Mouse (Mus musculus): ENCODE measurements around the gene Armh3.

The Armh3 gene

GRCm38 (mm10) chr19:45984379-45984778 is 13.9 kb downstream of the Armh3 start:
- DNase-seq: no peak

GRCm38 (mm10) chr19:45960770-45961169 is 37.5 kb downstream of the Armh3 start:
- no peak for DNase-seq

- no peak for DNase-seq
Observed at GRCm38 (mm10) chr19:45956736-45957135, 41.6 kb downstream of the Armh3 start.

- no peak for DNase-seq
Observed at GRCm38 (mm10) chr19:45953286-45953685, 45.0 kb downstream of the Armh3 start.

GRCm38 (mm10) chr19:45949236-45949635 is 49.1 kb downstream of the Armh3 start:
- DNase-seq: no peak

- no peak for DNase-seq
Observed at GRCm38 (mm10) chr19:45947764-45948163, 50.5 kb downstream of the Armh3 start.

- no peak for DNase-seq
Observed at GRCm38 (mm10) chr19:45947286-45947685, 51.0 kb downstream of the Armh3 start.

- no peak for DNase-seq
Observed at GRCm38 (mm10) chr19:45946541-45946940, 51.7 kb downstream of the Armh3 start.

- no peak for DNase-seq
Observed at GRCm38 (mm10) chr19:45945986-45946385, 52.3 kb downstream of the Armh3 start.

- DNase-seq: no peak
Observed at GRCm38 (mm10) chr19:45943758-45944157, 54.5 kb downstream of the Armh3 start.

GRCm38 (mm10) chr19:45938064-45938463 is 60.2 kb downstream of the Armh3 start:
- DNase-seq: no peak

GRCm38 (mm10) chr19:45937530-45937929 is 60.8 kb downstream of the Armh3 start:
- DNase-seq: no peak

- no peak for DNase-seq
Observed at GRCm38 (mm10) chr19:45927236-45927635, 71.1 kb downstream of the Armh3 start.

GRCm38 (mm10) chr19:45926342-45926741 is 71.9 kb downstream of the Armh3 start:
- no peak for DNase-seq

GRCm38 (mm10) chr19:45920299-45921090 is 77.8 kb downstream of the Armh3 start:
- no peak for DNase-seq

GRCm38 (mm10) chr19:45918406-45918805 is 79.9 kb downstream of the Armh3 start:
- DNase-seq: no peak

GRCm38 (mm10) chr19:45917856-45918255 is 80.4 kb downstream of the Armh3 start:
- no peak for DNase-seq

GRCm38 (mm10) chr19:45916461-45916860 is 81.8 kb downstream of the Armh3 start:
- no peak for DNase-seq

GRCm38 (mm10) chr19:45916026-45916425 is 82.3 kb downstream of the Armh3 start:
- DNase-seq: no peak

- DNase-seq: no peak
Observed at GRCm38 (mm10) chr19:45913036-45913435, 85.3 kb downstream of the Armh3 start.

- no peak for DNase-seq
Observed at GRCm38 (mm10) chr19:45912376-45912775, 85.9 kb downstream of the Armh3 start.

GRCm38 (mm10) chr19:45911236-45912025 is 86.9 kb downstream of the Armh3 start:
- no peak for DNase-seq

- DNase-seq: no peak
Observed at GRCm38 (mm10) chr19:45908246-45908645, 90.0 kb downstream of the Armh3 start.

GRCm38 (mm10) chr19:45907416-45907815 is 90.9 kb downstream of the Armh3 start:
- DNase-seq: no peak

Data from thymus, adult 18-20 months (tissue).